Mouse (Mus musculus): ENCODE results near the gene Ramp2. TPM values are rescaled to one million over a fixed set of nuclear protein-coding genes. Genes with fewer than 3 reads are reported as not detected.

Ramp2 gene
- total RNA-seq, 2 experiments from 2014 or later = 80.9 to 123 TPM

- no peak for DNase-seq (ENCODE audit: low spot score)
- intact Hi-C loops (cut with DNase I) = loop anchor here (1.0 to 2.0 kb wide), 2 partner anchors 49 to 89 kb away; partner anchors contain the start of gene Vps25
Measured at GRCm38 (mm10) chr11:101301299-101302003, 55.6 kb downstream of the Ramp2 start.

- intact Hi-C loops (cut with DNase I) = loop anchor here (1.0 kb wide), 1 partner anchor 90 kb away; no protein-coding TSS in a partner anchor
- peak; percentile 88 for DNase-seq (ENCODE audit: low spot score)
Measured at GRCm38 (mm10) chr11:101302004-101302798, 56.4 kb downstream of the Ramp2 start, which contains the start of gene Becn1. Becn1 (minus strand) TSS chr11:101302286.

- intact Hi-C loops (cut with DNase I) = no loop called here
- DNase-seq (ENCODE audit: low spot score) = no peak
Measured at GRCm38 (mm10) chr11:101307744-101308143, 61.9 kb downstream of the Ramp2 start.

Other genes with a start within 250 kb of the Ramp2 start
- gene Atp6v0a1, start 236.6 kb upstream of the Ramp2 start, total RNA-seq (2021) = 10 to 100 TPM; 84.7 to 87.3 TPM
- 1 to 10 TPM; 8.0 to 8.7 TPM for gene Naglu, start 176.0 kb upstream of the Ramp2 start, total RNA-seq (2021)
- gene Hsd17b1, start 167.6 kb upstream of the Ramp2 start, total RNA-seq (2021) = under 1 TPM; 0.55 to 0.64 TPM
- 10 to 100 TPM; 15.8 to 17.1 TPM for gene Coasy, start 163.5 kb upstream of the Ramp2 start, total RNA-seq (2021)
- gene Mlx, start 158.8 kb upstream of the Ramp2 start, total RNA-seq (2021) = 10 to 100 TPM; 19.1 to 21.4 TPM
- gene Psmc3ip, start 150.6 kb upstream of the Ramp2 start, total RNA-seq (2021) = 1 to 10 TPM; 3.1 TPM
- 10 to 100 TPM; 34.0 to 35.5 TPM for gene Retreg3, start 126.1 kb upstream of the Ramp2 start, total RNA-seq (2021)
- 10 to 100 TPM; 24.4 to 27.3 TPM for gene Tubg1, start 126.1 kb upstream of the Ramp2 start, total RNA-seq (2021)
- 1 to 10 TPM; 2.5 to 3.9 TPM for gene Tubg2, start 90.1 kb upstream of the Ramp2 start, total RNA-seq (2021)
- gene Cntnap1, start 75.5 kb upstream of the Ramp2 start, total RNA-seq (2021) = 1 to 10 TPM; 1.7 to 2.4 TPM
- 10 to 100 TPM; 24.5 to 28.5 TPM for gene Plekhh3, start 74.7 kb upstream of the Ramp2 start, total RNA-seq (2021)
- gene Ccr10, start 70.6 kb upstream of the Ramp2 start, total RNA-seq (2021) = under 1 TPM in 1 of 2 experiments, not detected in 1; 0.14 TPM
- gene Ezh1, start 19.6 kb upstream of the Ramp2 start, total RNA-seq (2021) = 10 to 100 TPM; 26.0 to 30.4 TPM
- 10 to 100 TPM; 78.2 to 85.0 TPM for gene Vps25, start 7.7 kb downstream of the Ramp2 start, total RNA-seq (2021)
- 10 to 100 TPM in 1 of 2 experiments, 1 to 10 TPM in 1; 9.6 to 14.6 TPM for gene Wnk4, start 14.5 kb downstream of the Ramp2 start, total RNA-seq (2021)
- gene Cntd1, start 33.0 kb downstream of the Ramp2 start, total RNA-seq (2021) = under 1 TPM; 0.10 to 0.28 TPM
- 10 to 100 TPM; 89.0 to 96.9 TPM for gene Coa3, start 33.1 kb downstream of the Ramp2 start, total RNA-seq (2021)
- 100 to 1,000 TPM in 1 of 2 experiments, 10 to 100 TPM in 1; 92.8 to 102 TPM for gene Becn1, start 56.3 kb downstream of the Ramp2 start, total RNA-seq (2021)
- 10 to 100 TPM; 80.6 to 88.8 TPM for gene Psme3, start 70.2 kb downstream of the Ramp2 start, total RNA-seq (2021)
- gene Aoc2, start 79.0 kb downstream of the Ramp2 start, total RNA-seq (2021) = 1 to 10 TPM; 1.8 to 2.2 TPM
- gene Aoc3, start 84.6 kb downstream of the Ramp2 start, total RNA-seq (2021) = 10 to 100 TPM; 13.9 to 18.5 TPM
- gene G6pc, start 121.5 kb downstream of the Ramp2 start, total RNA-seq (2021) = not detected
- gene Aarsd1, start 171.6 kb downstream of the Ramp2 start, total RNA-seq (2021) = 10 to 100 TPM; 20.7 to 22.8 TPM
- 1 to 10 TPM; 8.5 to 9.1 TPM for gene Gm27029, start 178.8 kb downstream of the Ramp2 start, total RNA-seq (2021)
- gene Rundc1, start 179.1 kb downstream of the Ramp2 start, total RNA-seq (2021) = 10 to 100 TPM; 10.4 to 11.2 TPM
- 10 to 100 TPM; 69.0 to 80.2 TPM for gene Ptges3l, start 179.3 kb downstream of the Ramp2 start, total RNA-seq (2021)
- gene Rpl27, start 196.3 kb downstream of the Ramp2 start, total RNA-seq (2021) = 10 to 100 TPM; 46.7 to 56.2 TPM
- gene Ifi35, start 202.4 kb downstream of the Ramp2 start, total RNA-seq (2021) = 10 to 100 TPM; 12.0 to 13.7 TPM
- 1 to 10 TPM; 5.7 to 6.2 TPM for gene Rnd2, start 219.0 kb downstream of the Ramp2 start, total RNA-seq (2021)
- gene Vat1, start 220.2 kb downstream of the Ramp2 start, total RNA-seq (2021) = 10 to 100 TPM; 21.6 to 25.5 TPM